Comparison of ENCODE assay signal across 8 mouse cellular contexts in the genomic region with DNA sequence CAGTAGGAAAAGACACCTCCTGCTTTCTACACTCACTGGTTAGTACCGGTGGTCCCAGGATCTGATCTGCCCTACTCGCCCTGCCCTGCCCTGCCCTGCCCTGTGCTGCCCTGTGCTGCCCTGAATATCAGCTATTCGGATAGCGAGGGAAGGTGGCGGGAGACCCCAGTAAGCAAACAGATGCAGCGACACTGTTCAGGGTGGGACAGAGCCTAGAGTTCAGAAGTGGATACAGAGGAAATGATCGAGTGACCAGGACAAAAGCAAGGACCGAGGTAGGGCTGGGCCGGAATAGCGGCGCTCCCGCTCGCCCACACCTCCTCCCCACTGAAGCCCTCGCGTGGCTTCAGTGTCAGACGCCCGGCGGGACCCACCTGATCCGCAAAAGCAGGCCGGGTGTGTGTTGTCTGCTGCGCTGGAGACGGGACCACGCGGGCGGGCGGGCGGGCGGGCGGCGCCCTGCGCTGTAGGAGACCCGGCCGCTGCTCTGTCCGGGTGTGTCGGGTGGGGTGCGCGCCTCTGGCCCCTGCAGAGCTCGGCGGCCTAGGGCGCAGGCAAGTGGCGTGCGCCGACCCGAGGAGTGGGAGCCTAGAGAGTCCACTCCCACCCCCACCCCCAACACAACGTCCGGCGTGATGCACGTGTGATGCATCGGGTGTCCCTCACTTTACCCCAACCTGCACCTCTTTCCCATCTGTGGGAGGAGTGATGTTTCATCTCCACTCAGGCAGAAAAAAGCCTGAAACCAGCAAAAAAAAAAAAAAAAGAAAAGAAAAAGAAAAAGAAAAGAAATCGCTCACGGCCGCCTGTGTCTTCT. TPM values are rescaled to one million over a fixed set of nuclear protein-coding genes. Genes with fewer than 3 reads are reported as not detected.
DNase-seq lines count a peak whose midpoint lies in the region; ATAC-seq and TF ChIP-seq lines count a peak whose summit lies in the region.

No protein-coding gene starts in this region.

- peaks cover 2% of the 10 kb centered on the region; the same call in 1 of the 2 replicates for H3K27me3 ChIP-seq in forebrain, embryonic 11.5 days (ENCODE audit: control insufficient read depth, insufficient read depth, low read length)
- no peaks in the 10 kb centered on the region for H3K27me3 ChIP-seq in intestine, embryonic 16.5 days (replicated peaks; ENCODE audit: control insufficient read depth, insufficient read depth, low read length)

- ATAC-seq in forebrain, embryonic 11.5 days (replicated peaks; ENCODE audit: low FRiP score), result peak; percentile 70
- peak; percentile 65 for ATAC-seq in intestine, embryonic 16.5 days

- no peaks in the 10 kb centered on the region; the same call in 1 of the 2 replicates for H3K9me3 ChIP-seq in forebrain, embryonic 11.5 days (ENCODE audit: control insufficient read depth, low read length)
- no peaks in the 10 kb centered on the region for H3K9me3 ChIP-seq in intestine, embryonic 16.5 days (ENCODE audit: control insufficient read depth, low read length)

- intact Hi-C loops in gastrocnemius, adult 2 months (cut with DNase I), result loop anchor here (5.0 kb wide), 1 partner anchor 45 kb away; no protein-coding TSS in a partner anchor

- TF ChIP-seq CTCF in gastrocnemius, adult 2 months (IDR thresholded peaks at IDR 0.05), result no peak

- H3K4me1 ChIP-seq in forebrain, embryonic 11.5 days (replicated peaks; ENCODE audit: control insufficient read depth, insufficient read depth, low read length), result no peaks in the 10 kb centered on the region; the same call in 1 of the 2 replicates
- peaks cover 12% of the 10 kb centered on the region for H3K4me1 ChIP-seq in intestine, embryonic 16.5 days (ENCODE audit: control insufficient read depth, insufficient read depth, low read length)

- under 1% methylated on average over 50 of the region's 52 CpGs for WGBS in forebrain, embryonic 11.5 days
- WGBS in intestine, embryonic 16.5 days, result 2% methylated on average over 52 of the region's 52 CpGs

- H3K4me3 ChIP-seq in gastrocnemius, adult 2 months, result peak overlapping the region; percentile 79
- H3K4me3 ChIP-seq in forebrain, embryonic 11.5 days (ENCODE audit: low read depth, low read length), result peak overlapping the region; percentile 50
- peak overlapping the region; percentile 61 for H3K4me3 ChIP-seq in intestine, embryonic 16.5 days (ENCODE audit: low read length)

- H3K36me3 ChIP-seq in forebrain, embryonic 11.5 days (ENCODE audit: control insufficient read depth, insufficient read depth, low read length), result no peaks in the 10 kb centered on the region
- no peaks in the 10 kb centered on the region for H3K36me3 ChIP-seq in intestine, embryonic 16.5 days (ENCODE audit: control insufficient read depth, insufficient read depth, low read length)

- peak overlapping the region; percentile 99 for H3K4me2 ChIP-seq in forebrain, embryonic 11.5 days (ENCODE audit: low read depth, low read length, severe bottlenecking)
- H3K4me2 ChIP-seq in intestine, embryonic 16.5 days (ENCODE audit: low read depth, low read length), result peak overlapping the region; percentile 96

- peak overlapping the region; percentile 72 for H3K9ac ChIP-seq in forebrain, embryonic 11.5 days (ENCODE audit: low read length)
- peak overlapping the region; percentile 80 for H3K9ac ChIP-seq in intestine, embryonic 16.5 days (ENCODE audit: low read depth, low read length)

- peak; percentile 54 for DNase-seq in gastrocnemius, adult 2 months
- no peak for DNase-seq in gastrocnemius, adult 18-20 months (ENCODE audit: low spot score)
- peak; percentile 27 for DNase-seq in MEL-GATA-1-ER (ENCODE audit: extremely low read depth, low read depth)
- DNase-seq in forebrain, embryonic 11.5 days (ENCODE audit: low spot score), result peak; percentile 74
- peak; percentile 63 for DNase-seq in mesoderm, embryonic 11.5 days (ENCODE audit: low read depth, low spot score)
- no peak for DNase-seq in frontal cortex, postnatal 25 days (ENCODE audit: low spot score in 2 of 2)
- DNase-seq in cerebellum, adult 18-20 months, result no peak

- H3K27ac ChIP-seq in gastrocnemius, adult 2 months, result peak overlapping the region; percentile 78
- no peak overlapping the region for H3K27ac ChIP-seq in forebrain, embryonic 11.5 days (ENCODE audit: low read depth, low read length)
- H3K27ac ChIP-seq in intestine, embryonic 16.5 days (ENCODE audit: low read length), result peak overlapping the region; percentile 76

RNA-seq across cellular contexts. Expression of a gene that starts 0.9 kb away (rescaled TPM):
- 10 to 100 TPM in 1 of 2 experiments, 1 to 10 TPM in 1; 6.3 to 11.2 TPM for total RNA-seq in gastrocnemius, adult 2 months (2021)
- 1 to 10 TPM; 5.0 to 6.3 TPM for total RNA-seq in gastrocnemius, adult 18-20 months (2021)
- 5.1 and 7.2 TPM in 2 replicates for polyA plus RNA-seq in forebrain, embryonic 11.5 days (2014; fragmentation: Nextera tagmentation; extraction: Ambion mirVana)
- 13.9 and 14.6 TPM in 2 replicates for polyA plus RNA-seq in intestine, embryonic 16.5 days (2015; fragmentation: Nextera tagmentation; extraction: Ambion mirVana)

Comparison
In these comparisons a context has a peak if more than half of its experiments do, and no peak if none do; other contexts are left out.
1. DNase-seq: peak in gastrocnemius, adult 2 months (single experiment), MEL-GATA-1-ER (single experiment), forebrain, embryonic 11.5 days (single experiment) and mesoderm, embryonic 11.5 days (single experiment); none in gastrocnemius, adult 18-20 months (single experiment), frontal cortex, postnatal 25 days (0 of 2) and cerebellum, adult 18-20 months (0 of 2).
2. Peak in every context shown above with its lines, with median percentiles within 50 percentile points of each other: H3K4me3 ChIP-seq.